ENCODE assay signal across 23 mouse cellular contexts in the genomic region with DNA sequence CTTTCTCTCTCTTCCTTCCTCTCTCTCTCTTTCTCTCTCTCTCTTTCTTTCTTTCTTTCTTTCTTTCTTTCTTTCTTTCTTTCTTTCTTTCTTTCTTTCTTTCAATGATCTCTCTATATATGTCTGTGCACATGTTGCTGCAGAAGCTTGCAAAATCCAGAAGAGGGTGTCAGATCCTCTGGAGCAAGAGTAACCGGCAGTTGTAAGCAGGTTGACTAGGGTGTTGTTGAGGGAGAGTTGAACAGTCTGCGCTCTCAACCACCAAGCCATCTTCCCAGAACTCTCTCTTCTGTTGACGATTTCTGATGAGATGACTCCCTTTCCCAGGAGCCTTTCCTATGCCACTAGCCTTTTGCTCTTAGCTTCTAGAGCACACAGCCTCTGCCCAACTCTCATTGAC. TPM values are rescaled to one million over a fixed set of nuclear protein-coding genes. Genes with fewer than 3 reads are reported as not detected.
"Had no signal": no experiment of that assay in that cellular context is flagged by ENCODE, and none has a peak within 500 bp of the region (broad histone marks: within the 10 kb centered on the region; RNA-seq: fewer than 3 reads in every experiment).

No protein-coding gene starts in this region.

- H3K27ac ChIP-seq: hindbrain, embryonic 15.5 days; left cerebral cortex, adult 2 months; limb, embryonic 10.5 days; liver, embryonic 15.5 days; lung, embryonic 15.5 days; midbrain, embryonic 13.5 days; neural tube, embryonic 12.5 days; stomach, embryonic 15.5 days had no signal

- H3K36me3 ChIP-seq: hindbrain, embryonic 15.5 days; limb, embryonic 10.5 days; liver, embryonic 15.5 days; lung, embryonic 15.5 days; midbrain, embryonic 13.5 days; neural tube, embryonic 12.5 days; stomach, embryonic 15.5 days had no signal

- H3K4me3 ChIP-seq: hindbrain, embryonic 15.5 days; left cerebral cortex, adult 2 months; limb, embryonic 10.5 days; liver, embryonic 15.5 days; lung, embryonic 15.5 days; midbrain, embryonic 13.5 days; neural tube, embryonic 12.5 days; stomach, embryonic 15.5 days had no signal

- H3K27me3 ChIP-seq: hindbrain, embryonic 15.5 days; liver, embryonic 15.5 days; lung, embryonic 15.5 days; neural tube, embryonic 12.5 days; stomach, embryonic 15.5 days had no signal

- H3K9ac ChIP-seq: hindbrain, embryonic 15.5 days; liver, embryonic 15.5 days; lung, embryonic 15.5 days; midbrain, embryonic 13.5 days; neural tube, embryonic 12.5 days; stomach, embryonic 15.5 days had no signal

- ATAC-seq: midbrain, embryonic 13.5 days had no signal

- H3K4me2 ChIP-seq: hindbrain, embryonic 15.5 days; liver, embryonic 15.5 days; lung, embryonic 15.5 days; midbrain, embryonic 13.5 days; neural tube, embryonic 12.5 days; stomach, embryonic 15.5 days had no signal

- H3K9me3 ChIP-seq: hindbrain, embryonic 15.5 days; limb, embryonic 10.5 days; liver, embryonic 15.5 days; lung, embryonic 15.5 days; midbrain, embryonic 13.5 days; neural tube, embryonic 12.5 days; stomach, embryonic 15.5 days had no signal

- DNase-seq: kidney, adult 18-20 months; kidney, postnatal 10 days; kidney, postnatal 4 days; lung, postnatal 36 days; retina, postnatal 1 day; right cerebral cortex, postnatal 14 days; thymus, postnatal 36 days had no signal

- H3K4me1 ChIP-seq: lung, embryonic 15.5 days; neural tube, embryonic 12.5 days; stomach, embryonic 15.5 days had no signal

RNA-seq across cellular contexts. Expression of gene Reg4, which starts 20.1 kb away (rescaled TPM):
- total RNA-seq: layer of hippocampus, adult 8-10 months; layer of hippocampus, postnatal 25 days; left cerebral cortex, adult 2 months; left cerebral cortex, postnatal 14 days; megakaryocyte progenitor cell, adult 5-6 weeks; monocyte, adult 5-6 weeks; neutrophil, adult 5-6 weeks had no signal
- polyA plus RNA-seq: hindbrain, embryonic 15.5 days; limb, embryonic 10.5 days; limb, embryonic 14.5 days; liver, embryonic 15.5 days; lung, embryonic 15.5 days; midbrain, embryonic 13.5 days; neural tube, embryonic 12.5 days; spleen, adult 2 months had no signal

RNA-seq across cellular contexts. Expression of gene Hmgcs2, which starts 38.2 kb away (rescaled TPM):
- total RNA-seq: monocyte, adult 5-6 weeks; neutrophil, adult 5-6 weeks had no signal
